Mouse (Mus musculus) MEL (cell line): Measurements from ENCODE around the gene Eva1b. TPM values are rescaled to one million over a fixed set of nuclear protein-coding genes. Genes with fewer than 3 reads are reported as not detected.

ENCODE experiments used
- DNase-seq: peaks from one replicate; pipeline ENCODE4 v3.0.0; 2011; ENCODE audit warnings: low read depth, low spot score
- H3K27ac ChIP-seq: 2 replicates; pipeline ENCODE4 v1.5.1; 2012; ENCODE audit warnings: low read depth, mild to moderate bottlenecking, control low read depth, low read length, moderate library complexity; ENCODE audit not compliant: control insufficient read depth
- H3K27me3 ChIP-seq, 2 experiments: fragments of 150-350 bp in 1 of 2; sonication (generic) in 1 of 2; 2 replicates each; pipeline ENCODE4 v1.6.1; 2012; ENCODE audit warnings: low read length in 2 of 2, mild to moderate bottlenecking in 2 of 2, improper control_type of control experiment in 1 of 2, moderate library complexity in 1 of 2; ENCODE audit not compliant: insufficient read depth in 2 of 2, control insufficient read depth in 1 of 2
- H3K36me3 ChIP-seq, 2 experiments: 2 replicates each; pipeline ENCODE4 v1.6.1; 2012 to 2014; ENCODE audit warnings: low read length in 2 of 2, improper control_type of control experiment in 1 of 2, inconsistent platforms in 1 of 2, mild to moderate bottlenecking in 1 of 2; ENCODE audit not compliant: insufficient read depth in 2 of 2, control insufficient read depth in 1 of 2
- H3K4me1 ChIP-seq, 2 experiments: fragments of 150-350 bp in 1 of 2; sonication (generic) in 1 of 2; 2 replicates each; pipeline ENCODE4 v1.6.1; 2012; ENCODE audit warnings: low read length in 2 of 2, improper control_type of control experiment in 1 of 2, mild to moderate bottlenecking in 1 of 2; ENCODE audit not compliant: insufficient read depth in 2 of 2, control insufficient read depth in 1 of 2
- H3K4me3 ChIP-seq, 2 experiments: fragments of 150-350 bp in 1 of 2; sonication (generic) in 1 of 2; 2 replicates each; pipeline ENCODE4 v1.5.1; 2012; ENCODE audit warnings: low read depth in 2 of 2, low read length in 2 of 2, mild to moderate bottlenecking in 2 of 2, moderate library complexity in 2 of 2, control low read depth in 1 of 2, improper control_type of control experiment in 1 of 2; ENCODE audit not compliant: control insufficient read depth in 1 of 2, insufficient read depth in 1 of 2
- H3K79me2 ChIP-seq: 2 replicates; pipeline ENCODE4 v1.6.1; 2012; ENCODE audit warnings: mild to moderate bottlenecking, low read length, moderate library complexity; ENCODE audit not compliant: control insufficient read depth, poor library complexity, insufficient read depth
- H3K9ac ChIP-seq: 2 replicates; pipeline ENCODE4 v1.6.1; 2012; ENCODE audit warnings: low read depth, mild to moderate bottlenecking, control low read depth, low read length, moderate library complexity; ENCODE audit not compliant: control insufficient read depth, poor library complexity, severe bottlenecking
- H3K9me3 ChIP-seq: fragments of 150-350 bp; sonication (generic); replicated peaks from 2 replicates; pipeline ENCODE4 v1.6.1; 2012; ENCODE audit warnings: mild to moderate bottlenecking, low read length, improper control_type of control experiment, moderate library complexity; ENCODE audit not compliant: insufficient read depth
- CTCF ChIP-seq, 3 experiments: IDR thresholded peaks in 2 of 3; conservative IDR thresholded peaks in 1 of 3; 2 replicates each; pipeline ENCODE4 v1.5.1; 2011 to 2012; ENCODE audit warnings: low read length in 3 of 3, low read depth in 2 of 3, mild to moderate bottlenecking in 2 of 3, improper control_type of control experiment in 1 of 3, inconsistent platforms in 1 of 3, mixed read lengths in 1 of 3, moderate library complexity in 1 of 3; ENCODE audit not compliant: control insufficient read depth in 1 of 3, insufficient read depth in 1 of 3, poor library complexity in 1 of 3, severe bottlenecking in 1 of 3
- E2F4 ChIP-seq: IDR thresholded peaks from 2 replicates; pipeline ENCODE4 v1.6.1; 2011; ENCODE audit warnings: low read depth, low read length, improper control_type of control experiment, borderline replicate concordance
- GATA1 ChIP-seq: IDR thresholded peaks from 2 replicates; pipeline ENCODE4 v1.6.1; 2011; ENCODE audit warnings: low read depth, low read length, improper control_type of control experiment
- HCFC1 ChIP-seq: IDR thresholded peaks from 2 replicates; pipeline ENCODE4 v1.6.1; 2012; ENCODE audit warnings: low read depth, mild to moderate bottlenecking, inconsistent platforms, low read length, improper control_type of control experiment, moderate library complexity
- KAT2A ChIP-seq: conservative IDR thresholded peaks from 2 replicates; pipeline ENCODE4 v1.6.1; 2012; ENCODE audit warnings: low read depth, low read length, improper control_type of control experiment, inconsistent platforms
- MAZ ChIP-seq: IDR thresholded peaks from 2 replicates; pipeline ENCODE4 v1.6.1; 2012; ENCODE audit warnings: low read depth, mild to moderate bottlenecking, inconsistent platforms, low read length, improper control_type of control experiment
- MYC ChIP-seq: IDR thresholded peaks from 2 replicates; pipeline ENCODE4 v1.6.1; 2011; ENCODE audit warnings: low read depth, mild to moderate bottlenecking, low read length, improper control_type of control experiment, moderate library complexity
- NELFE ChIP-seq: IDR thresholded peaks from 2 replicates; pipeline ENCODE4 v1.6.1; 2011; ENCODE audit warnings: low read depth, low read length, improper control_type of control experiment
- NRF1 ChIP-seq: IDR thresholded peaks from 2 replicates; pipeline ENCODE4 v1.6.1; 2014; ENCODE audit warnings: low read depth, mild to moderate bottlenecking, inconsistent platforms, low read length, improper control_type of control experiment, moderate library complexity; ENCODE audit not compliant: poor library complexity, insufficient read depth, severe bottlenecking
- POLR2A ChIP-seq, 2 experiments: IDR thresholded peaks; 2 replicates each; pipeline ENCODE4 v1.6.1; 2011 to 2012; ENCODE audit warnings: low read length in 2 of 2, mild to moderate bottlenecking in 2 of 2, control low read depth in 1 of 2, improper control_type of control experiment in 1 of 2, low read depth in 1 of 2, moderate library complexity in 1 of 2; ENCODE audit not compliant: control insufficient read depth in 1 of 2, insufficient read depth in 1 of 2, poor library complexity in 1 of 2
- POLR2AphosphoS5 ChIP-seq: IDR thresholded peaks from 2 replicates; pipeline ENCODE4 v1.6.1; 2012; ENCODE audit warnings: low read depth, borderline replicate concordance, mild to moderate bottlenecking, inconsistent platforms, low read length, moderate library complexity, mixed read lengths
- RCOR1 ChIP-seq: IDR thresholded peaks from 2 replicates; pipeline ENCODE4 v1.6.1; 2012; ENCODE audit warnings: low read depth, mild to moderate bottlenecking, inconsistent platforms, low read length, improper control_type of control experiment
- SMC3 ChIP-seq: IDR thresholded peaks from 2 replicates; pipeline ENCODE4 v1.6.1; 2011; ENCODE audit warnings: low read depth, low read length, improper control_type of control experiment
- TAL1 ChIP-seq: IDR thresholded peaks from 2 replicates; pipeline ENCODE4 v1.6.1; 2012; ENCODE audit warnings: mild to moderate bottlenecking, inconsistent platforms, low read length, moderate library complexity, mixed read lengths
- TBP ChIP-seq: IDR thresholded peaks from 2 replicates; pipeline ENCODE4 v1.8.0; 2011; ENCODE audit warnings: low read depth, low read length, improper control_type of control experiment
- TCF12 ChIP-seq: IDR thresholded peaks from 2 replicates; pipeline ENCODE4 v1.6.1; 2014; ENCODE audit warnings: low read depth, mild to moderate bottlenecking, inconsistent platforms, low read length, improper control_type of control experiment, moderate library complexity
- USF2 ChIP-seq, 2 experiments: IDR thresholded peaks; 2 replicates each; pipeline ENCODE4 v1.6.1; 2011 to 2012; ENCODE audit warnings: improper control_type of control experiment in 2 of 2, low read length in 2 of 2, borderline replicate concordance in 1 of 2, inconsistent platforms in 1 of 2, low read depth in 1 of 2, mild to moderate bottlenecking in 1 of 2; ENCODE audit not compliant: insufficient read depth in 1 of 2
- polyA plus RNA-seq, 2 experiments: library from polyadenylated mRNA; stranded (reverse) in 1 of 2; unstranded in 1 of 2; fragments of >175 nt in 1 of 2; fragments of >200 nt in 1 of 2; gene quantifications; 2 replicates each; pipeline versions ENCODE4 v1.2.1 to v1.2.4; 2012; ENCODE audit warnings: low replicate concordance in 2 of 2, low read depth in 1 of 2; ENCODE audit not compliant: insufficient read length in 2 of 2, insufficient read depth in 1 of 2, missing spikeins in 1 of 2
- total RNA-seq: library from RNA; depleted of rRNA; stranded (reverse); fragments of 300-350 nt; gene quantifications from 2 replicates; pipeline ENCODE4 v1.2.3, GENCODE M21; 2012

Gene Eva1b
- total and polyA plus RNA-seq, 3 experiments, result 9.6 to 12.2 TPM; not detected in 1

- H3K27ac ChIP-seq, result no peak overlapping the region
- H3K79me2 ChIP-seq, result no peaks in the 10 kb centered on the region
- peak; percentile 19 for DNase-seq
- H3K4me1 ChIP-seq, result no peaks in the 10 kb centered on the region
- no peak overlapping the region for H3K9ac ChIP-seq
- peaks cover 0 to 8% of the 10 kb centered on the region in 2 experiments; a peak in 2 of 4 replicates for H3K36me3 ChIP-seq
- no peak overlapping the region for H3K4me3 ChIP-seq
- H3K27me3 ChIP-seq, result no peaks in the 10 kb centered on the region
- TF ChIP-seq GATA1, result no peak
- TF ChIP-seq KAT2A, result no peak
- TF ChIP-seq SMC3, result no peak
- no peak for TF ChIP-seq RCOR1
- TF ChIP-seq CTCF (IDR thresholded peaks at IDR 0.05 in 2 of 3, conservative IDR thresholded peaks at IDR 0.05 in 1 of 3; ENCODE audit: control insufficient read depth in 1 of 3, insufficient read depth in 1 of 3, low read depth in 2 of 3, low read length in 3 of 3, poor library complexity in 1 of 3, severe bottlenecking in 1 of 3), result no peak
- TF ChIP-seq MYC, result no peak
- TF ChIP-seq HCFC1, result no peak
- no peak for TF ChIP-seq TAL1
- no peak for TF ChIP-seq NRF1
- no peak for TF ChIP-seq POLR2A (IDR thresholded peaks at IDR 0.05; ENCODE audit: control insufficient read depth in 1 of 2, insufficient read depth in 1 of 2, low read depth in 1 of 2, low read length in 2 of 2, poor library complexity in 1 of 2)
- TF ChIP-seq NELFE, result no peak
- no peak for TF ChIP-seq MAZ
- TF ChIP-seq TBP, result no peak
- no peak for TF ChIP-seq POLR2AphosphoS5
- H3K9me3 ChIP-seq, result no peaks in the 10 kb centered on the region
These were observed 16.0 kb upstream of the Eva1b start for GRCm38 (mm10) chr4:126131290-126132121.

- DNase-seq, result no peak
- H3K27ac ChIP-seq, result no peak overlapping the region
- peaks cover 0 to 8% of the 10 kb centered on the region in 2 experiments; a peak in 2 of 4 replicates for H3K36me3 ChIP-seq
- TF ChIP-seq E2F4 (no peak), USF2 (IDR thresholded peaks at IDR 0.05; ENCODE audit: borderline replicate concordance in 1 of 2, insufficient read depth in 1 of 2, low read depth in 1 of 2, low read length in 2 of 2) (no peak), TCF12 (no peak)
- no peaks in the 10 kb centered on the region for H3K79me2 ChIP-seq
- H3K9ac ChIP-seq, result no peak overlapping the region
- H3K4me1 ChIP-seq, result no peaks in the 10 kb centered on the region
- no peak overlapping the region for H3K4me3 ChIP-seq
- no peaks in the 10 kb centered on the region for H3K27me3 ChIP-seq
- no peaks in the 10 kb centered on the region for H3K9me3 ChIP-seq
These were observed 14.8 kb upstream of the Eva1b start for GRCm38 (mm10) chr4:126132636-126133264.
